Mouse (Mus musculus) CH12.LX (cell line): ENCODE data around the gene Wdr91. TPM values are rescaled to one million over a fixed set of nuclear protein-coding genes. Genes with fewer than 3 reads are reported as not detected.

Experiments
- DNase-seq: peaks from one replicate; pipeline ENCODE4 v3.0.0-alpha.2; 2013; ENCODE audit errors: extremely low read depth
- H3K27ac ChIP-seq: 2 replicates; pipeline ENCODE4 v1.5.1; 2012; ENCODE audit warnings: low read depth, mild to moderate bottlenecking, control low read depth, moderate library complexity; ENCODE audit not compliant: insufficient read depth
- H3K27me3 ChIP-seq: replicated peaks from 2 replicates; pipeline ENCODE3; 2012; ENCODE audit warnings: inconsistent platforms
- H3K36me3 ChIP-seq, 2 experiments: replicated peaks in 1 of 2; 2 replicates each; pipeline versions ENCODE3 to v1.6.1; 2012; ENCODE audit warnings: inconsistent platforms in 1 of 2, low read length in 1 of 2, mild to moderate bottlenecking in 1 of 2, mixed read lengths in 1 of 2, moderate library complexity in 1 of 2; ENCODE audit not compliant: control insufficient read depth in 1 of 2, insufficient read depth in 1 of 2
- H3K4me1 ChIP-seq, 2 experiments: 2 replicates each; pipeline ENCODE4 v1.6.1; 2012; ENCODE audit warnings: inconsistent platforms in 1 of 2, moderate library complexity in 1 of 2; ENCODE audit not compliant: insufficient read depth in 2 of 2, control insufficient read depth in 1 of 2
- H3K4me2 ChIP-seq: 2 replicates; pipeline ENCODE4 v1.6.1; 2012; ENCODE audit warnings: low read depth, mild to moderate bottlenecking, control low read depth; ENCODE audit not compliant: poor library complexity, insufficient read depth, severe bottlenecking
- H3K4me3 ChIP-seq, 3 experiments: fragments of 150-350 bp in 1 of 3; sonication (generic) in 1 of 3; replicated peaks in 1 of 3; 2 replicates each; pipeline versions ENCODE3 to v1.5.1; 2011 to 2012; ENCODE audit warnings: low read depth in 2 of 3, low read length in 2 of 3, mild to moderate bottlenecking in 2 of 3, moderate library complexity in 2 of 3, control low read depth in 1 of 3, improper control_type of control experiment in 1 of 3, inconsistent platforms in 1 of 3, mixed read lengths in 1 of 3; ENCODE audit not compliant: poor library complexity in 1 of 3
- H3K79me2 ChIP-seq: replicated peaks from 2 replicates; pipeline ENCODE4 v1.6.1; 2012; ENCODE audit warnings: mild to moderate bottlenecking, moderate library complexity; ENCODE audit not compliant: control insufficient read depth, poor library complexity, insufficient read depth, severe bottlenecking; ENCODE audit errors: extremely low read depth
- H3K9ac ChIP-seq: 2 replicates; pipeline ENCODE4 v1.6.1; 2012; ENCODE audit warnings: low read depth, mild to moderate bottlenecking, control low read depth, moderate library complexity; ENCODE audit not compliant: insufficient read depth
- H3K9me3 ChIP-seq: replicated peaks from 2 replicates; pipeline ENCODE3; 2012; ENCODE audit warnings: low read length, inconsistent platforms, mixed read lengths
- BHLHE40 ChIP-seq: IDR thresholded peaks from 2 replicates; pipeline ENCODE4 v1.6.1; 2011; ENCODE audit warnings: mild to moderate bottlenecking, low read depth, low read length, improper control_type of control experiment
- CHD1 ChIP-seq: IDR thresholded peaks from 2 replicates; pipeline ENCODE4 v1.6.1; 2012; ENCODE audit warnings: low read depth, low read length, improper control_type of control experiment, inconsistent platforms
- CHD2 ChIP-seq: IDR thresholded peaks from 2 replicates; pipeline ENCODE4 v1.6.1; 2011; ENCODE audit warnings: low read length, improper control_type of control experiment
- ETS1 ChIP-seq: conservative IDR thresholded peaks from 2 replicates; pipeline ENCODE4 v1.6.1; 2012; ENCODE audit warnings: low read depth, mild to moderate bottlenecking, inconsistent platforms, low read length, improper control_type of control experiment, moderate library complexity
- IRF4 ChIP-seq: IDR thresholded peaks from 2 replicates; pipeline ENCODE4 v1.6.1; 2014; ENCODE audit warnings: low read depth, mild to moderate bottlenecking, inconsistent platforms, low read length, improper control_type of control experiment
- MAX ChIP-seq: IDR thresholded peaks from 2 replicates; pipeline ENCODE4 v1.6.1; 2011; ENCODE audit warnings: low read length, improper control_type of control experiment
- MAZ ChIP-seq: IDR thresholded peaks from 2 replicates; pipeline ENCODE4 v1.6.1; 2012; ENCODE audit warnings: low read depth, mild to moderate bottlenecking, inconsistent platforms, low read length, improper control_type of control experiment, moderate library complexity
- MYC ChIP-seq: IDR thresholded peaks from 2 replicates; pipeline ENCODE4 v1.6.1; 2011; ENCODE audit warnings: low read depth, mild to moderate bottlenecking, improper control_type of control experiment, low read length
- NRF1 ChIP-seq: IDR thresholded peaks from 2 replicates; pipeline ENCODE4 v1.6.1; 2014; ENCODE audit warnings: low read depth, mild to moderate bottlenecking, inconsistent platforms, low read length, improper control_type of control experiment, moderate library complexity
- PAX5 ChIP-seq: IDR thresholded peaks from 2 replicates; pipeline ENCODE4 v1.6.1; 2012; ENCODE audit warnings: low read length, inconsistent platforms, mixed read lengths
- POLR2A ChIP-seq: IDR thresholded peaks from 2 replicates; pipeline ENCODE4 v1.6.1; 2011; ENCODE audit warnings: low read depth, mild to moderate bottlenecking, improper control_type of control experiment, low read length
- POLR2AphosphoS2 ChIP-seq: IDR thresholded peaks from 2 replicates; pipeline ENCODE4 v1.6.1; 2011; ENCODE audit warnings: low read depth, low read length, improper control_type of control experiment
- RAD21 ChIP-seq: IDR thresholded peaks from 2 replicates; pipeline ENCODE4 v1.6.1; 2011; ENCODE audit warnings: low read depth, mild to moderate bottlenecking, low read length, improper control_type of control experiment, moderate library complexity
- RCOR1 ChIP-seq: conservative IDR thresholded peaks from 2 replicates; pipeline ENCODE4 v1.6.1; 2012; ENCODE audit warnings: low read depth, mild to moderate bottlenecking, inconsistent platforms, low read length, improper control_type of control experiment
- TCF12 ChIP-seq: IDR thresholded peaks from 2 replicates; pipeline ENCODE4 v1.6.1; 2014; ENCODE audit warnings: low read depth, mild to moderate bottlenecking, inconsistent platforms, low read length, improper control_type of control experiment
- UBTF ChIP-seq: IDR thresholded peaks from 2 replicates; pipeline ENCODE4 v1.6.1; 2012; ENCODE audit warnings: low read depth, mild to moderate bottlenecking, inconsistent platforms, low read length, improper control_type of control experiment, moderate library complexity
- USF2 ChIP-seq: conservative IDR thresholded peaks from 2 replicates; pipeline ENCODE4 v1.6.1; 2011; ENCODE audit warnings: low read depth, low read length, improper control_type of control experiment
- ZC3H11A ChIP-seq: IDR thresholded peaks from 2 replicates; pipeline ENCODE4 v1.6.1; 2012; ENCODE audit warnings: low read depth, mild to moderate bottlenecking, inconsistent platforms, low read length, improper control_type of control experiment
- dilution Hi-C: fragments of 300-500 bp; cut with MboI; formaldehyde crosslinking; loops from 2 replicates; pipeline ENCODE4 v1.14.3; 2020; ENCODE audit warnings: low sequenced_read_pairs; ENCODE audit not compliant: extremely low pct_unique_long_range_greater_than_20kb, extremely low pct_ligation_motif_present
- in situ Hi-C: fragments of 300-500 bp; cut with MboI; formaldehyde crosslinking; loops from 3 replicates; pipeline ENCODE4 v1.14.3; 2019; ENCODE audit warnings: low sequenced_read_pairs, low pct_ligation_motif_present, low pct_unique_long_range_greater_than_20kb, mixed read lengths
- polyA plus RNA-seq: library from polyadenylated mRNA; unstranded; fragments of >175 nt; gene quantifications from 2 replicates; pipeline ENCODE4 v1.2.1, GENCODE M21; 2012; ENCODE audit warnings: low read depth; ENCODE audit not compliant: insufficient read length
- total RNA-seq, 2 experiments: library from RNA; depleted of rRNA; stranded (reverse); fragments of 300-350 nt in 1 of 2; fragments of >200 nt in 1 of 2; gene quantifications; 2 replicates each; pipeline ENCODE4 v1.2.3; 2012 to 2014

Wdr91 gene
- total and polyA plus RNA-seq, 3 experiments: 10.6 to 26.5 (median 19.2) TPM

DNA sequence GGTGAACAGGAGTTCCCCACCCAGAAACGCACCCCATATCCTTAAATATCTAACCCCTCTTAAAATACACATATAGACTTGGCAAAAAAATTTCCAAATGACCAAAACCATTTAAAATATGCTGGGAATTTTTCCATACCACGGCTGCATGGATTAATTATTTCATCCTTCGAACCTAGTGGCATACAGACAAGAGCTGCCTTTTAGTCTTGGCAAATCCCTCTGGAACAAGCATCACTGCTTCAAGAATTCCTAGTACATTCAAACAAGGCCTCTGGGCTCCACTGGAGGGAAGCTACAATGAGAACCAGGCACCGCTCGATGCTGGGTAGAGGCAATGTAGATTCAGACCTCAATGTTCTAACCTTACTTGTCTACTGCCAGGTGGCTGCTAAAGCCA, 40.0 kb downstream of the Wdr91 start:
- dilution Hi-C loops (no loop called here), in situ Hi-C loops (no loop called here)
- DNase-seq: no peak
- Histone ChIP-seq H3K9me3 (no peaks in the 10 kb centered on the region), H3K27ac (no peak overlapping the region), H3K27me3 (no peaks in the 10 kb centered on the region), H3K36me3 (peaks cover 21 to 51% of the 10 kb centered on the region in 2 experiments), H3K9ac (no peak overlapping the region), H3K4me3 (no peak overlapping the region), H3K79me2 (no peaks in the 10 kb centered on the region), H3K4me2 (no peak overlapping the region), H3K4me1 (peaks cover 24 to 76% of the 10 kb centered on the region in 2 experiments)
- TF ChIP-seq CHD1 (no peak), ZC3H11A (no peak), PAX5 (no peak), MAX (no peak)

DNA sequence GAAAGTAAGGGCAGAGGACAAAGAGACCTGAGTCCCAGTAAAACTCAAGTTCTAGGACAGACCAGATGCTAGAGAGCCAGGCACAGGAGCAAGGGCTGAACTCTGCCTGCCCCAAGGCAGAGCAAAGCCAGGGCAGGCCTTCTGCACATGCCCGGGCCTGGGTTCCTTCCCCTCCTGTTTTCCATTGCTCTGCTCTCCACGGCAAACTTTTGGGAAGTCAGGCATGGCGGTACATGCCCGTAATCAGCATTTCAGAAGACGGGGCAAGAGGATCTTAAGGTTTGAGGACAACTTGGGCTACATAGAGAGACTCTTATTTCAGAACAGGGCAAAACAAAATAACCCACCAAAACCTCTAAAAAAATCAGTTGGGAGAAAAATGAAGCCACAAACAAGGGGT, 40.5 kb downstream of the Wdr91 start:
- TF ChIP-seq PAX5: no peak
- TF ChIP-seq NRF1: no peak
- no peak for TF ChIP-seq POLR2AphosphoS2
- TF ChIP-seq UBTF: no peak
- no peak for TF ChIP-seq MAZ
- no peak for TF ChIP-seq ETS1
- no peak for TF ChIP-seq CHD2
- TF ChIP-seq MYC: no peak
- TF ChIP-seq IRF4: no peak
- no peak for TF ChIP-seq POLR2A
- no peak for TF ChIP-seq USF2
- no peak for TF ChIP-seq MAX
- TF ChIP-seq BHLHE40: no peak
- TF ChIP-seq CHD1: no peak
- no peak for TF ChIP-seq RAD21
- TF ChIP-seq TCF12: no peak
- no peak for TF ChIP-seq RCOR1
- Histone ChIP-seq H3K4me3 (no peak overlapping the region), H3K9ac (no peak overlapping the region), H3K4me2 (no peak overlapping the region), H3K36me3 (peaks cover 21 to 46% of the 10 kb centered on the region in 2 experiments), H3K27me3 (no peaks in the 10 kb centered on the region), H3K27ac (no peak overlapping the region), H3K79me2 (no peaks in the 10 kb centered on the region), H3K9me3 (no peaks in the 10 kb centered on the region), H3K4me1 (peaks cover 26 to 76% of the 10 kb centered on the region in 2 experiments)
- no peak for DNase-seq
- dilution Hi-C loops (no loop called here), in situ Hi-C loops (no loop called here)
